In the genomic region with DNA sequence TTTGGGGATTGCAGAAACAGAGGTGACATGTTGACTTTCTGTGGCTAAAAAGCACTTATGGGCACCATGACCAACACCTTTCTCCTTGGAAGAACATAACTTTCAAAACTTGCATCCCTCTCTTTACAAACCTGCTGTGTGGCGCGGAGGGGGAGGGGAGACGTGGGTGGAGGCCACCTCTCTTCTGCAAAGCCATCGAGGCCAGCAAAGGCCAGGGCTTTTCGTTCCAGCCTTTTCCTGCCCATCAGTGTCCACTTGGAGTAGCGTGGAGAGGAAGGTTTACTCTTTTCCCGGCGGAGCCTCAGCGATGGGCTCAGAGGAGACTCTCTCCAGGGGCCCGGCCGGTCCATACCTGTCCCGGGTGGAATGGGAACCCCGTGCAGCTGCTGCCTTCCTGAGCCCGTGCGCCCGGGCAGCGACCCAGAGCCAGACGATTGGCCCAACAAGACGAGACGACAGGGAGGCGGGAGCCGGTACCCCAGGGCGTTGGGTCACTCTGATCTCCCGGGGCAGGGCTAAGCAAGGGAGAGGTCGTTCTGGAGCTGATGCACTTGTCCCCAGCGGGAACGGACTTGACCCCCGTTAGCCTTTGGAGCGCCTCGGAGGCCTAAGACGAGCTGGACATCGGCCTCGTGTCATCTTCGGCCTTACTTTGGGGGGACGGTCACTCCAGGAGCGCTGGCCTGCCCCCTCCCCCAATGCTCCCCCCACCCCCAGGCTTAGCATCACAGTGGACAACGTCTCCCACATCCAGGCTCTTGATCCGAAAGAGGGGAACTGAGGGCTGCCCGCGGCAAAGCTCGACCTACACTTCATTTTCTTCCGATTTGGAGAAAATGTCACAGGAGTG, we compare ENCODE assay signal across 8 mouse cellular contexts.
DNase-seq lines count a peak whose midpoint lies in the region; ATAC-seq lines count a peak whose summit lies in the region.

No protein-coding gene starts in this region.

- no peaks in the 10 kb centered on the region for H3K9me3 ChIP-seq in lung, embryonic 15.5 days
- H3K9me3 ChIP-seq in embryonic facial prominence, embryonic 13.5 days: no peaks in the 10 kb centered on the region
- H3K9me3 ChIP-seq in hindbrain, embryonic 13.5 days: no peaks in the 10 kb centered on the region
- H3K9me3 ChIP-seq in limb, embryonic 15.5 days: no peaks in the 10 kb centered on the region
- no peaks in the 10 kb centered on the region for H3K9me3 ChIP-seq in stomach, embryonic 16.5 days (replicated peaks; ENCODE audit: control insufficient read depth, low read length)

- peaks cover 87% of the 10 kb centered on the region for H3K27me3 ChIP-seq in lung, embryonic 15.5 days
- peaks cover 86% of the 10 kb centered on the region for H3K27me3 ChIP-seq in embryonic facial prominence, embryonic 13.5 days
- peaks cover 76% of the 10 kb centered on the region for H3K27me3 ChIP-seq in hindbrain, embryonic 13.5 days
- H3K27me3 ChIP-seq in limb, embryonic 15.5 days: peaks cover 85% of the 10 kb centered on the region
- peaks cover 46% of the 10 kb centered on the region for H3K27me3 ChIP-seq in stomach, embryonic 16.5 days (ENCODE audit: control insufficient read depth, insufficient read depth, low read length)

- no peak overlapping the region for H3K9ac ChIP-seq in lung, embryonic 15.5 days
- peak overlapping the region; percentile 57 for H3K9ac ChIP-seq in embryonic facial prominence, embryonic 13.5 days
- H3K9ac ChIP-seq in hindbrain, embryonic 13.5 days: peak overlapping the region; percentile 71
- H3K9ac ChIP-seq in limb, embryonic 15.5 days: no peak overlapping the region
- H3K9ac ChIP-seq in stomach, embryonic 16.5 days (ENCODE audit: low read length): peak overlapping the region; percentile 58

- H3K4me1 ChIP-seq in lung, embryonic 15.5 days: peaks cover 9% of the 10 kb centered on the region; the same call in 1 of the 2 replicates
- peaks cover 14% of the 10 kb centered on the region for H3K4me1 ChIP-seq in embryonic facial prominence, embryonic 13.5 days
- peaks cover 14% of the 10 kb centered on the region for H3K4me1 ChIP-seq in hindbrain, embryonic 13.5 days (replicated peaks)
- H3K4me1 ChIP-seq in limb, embryonic 15.5 days: peaks cover 15% of the 10 kb centered on the region
- H3K4me1 ChIP-seq in stomach, embryonic 16.5 days (ENCODE audit: control insufficient read depth, insufficient read depth, low read length): peaks cover 6% of the 10 kb centered on the region

- peak overlapping the region; percentile 36 for H3K4me3 ChIP-seq in lung, embryonic 15.5 days
- H3K4me3 ChIP-seq in embryonic facial prominence, embryonic 13.5 days: peak overlapping the region; percentile 43
- peak overlapping the region; percentile 44 for H3K4me3 ChIP-seq in hindbrain, embryonic 13.5 days
- peak overlapping the region; percentile 34 for H3K4me3 ChIP-seq in limb, embryonic 15.5 days
- peak overlapping the region; percentile 47 for H3K4me3 ChIP-seq in stomach, embryonic 16.5 days (replicated peaks; ENCODE audit: low read length)

- no peak for DNase-seq in lung, adult 18-20 months
- DNase-seq in frontal cortex, postnatal 36 days (ENCODE audit: low spot score in 2 of 2): no peak

- 2% methylated on average over 42 of the region's 42 CpGs for WGBS in lung, embryonic 15.5 days
- WGBS in embryonic facial prominence, embryonic 13.5 days: 1% methylated on average over 42 of the region's 42 CpGs
- 1% methylated on average over 42 of the region's 42 CpGs for WGBS in hindbrain, embryonic 13.5 days
- WGBS in limb, embryonic 15.5 days: 2% methylated on average over 39 of the region's 42 CpGs
- WGBS in stomach, embryonic 16.5 days: 2% methylated on average over 42 of the region's 42 CpGs

- H3K4me2 ChIP-seq in lung, embryonic 15.5 days: peak overlapping the region; percentile 74
- peak overlapping the region; percentile 82 for H3K4me2 ChIP-seq in embryonic facial prominence, embryonic 13.5 days
- peak overlapping the region; percentile 85 for H3K4me2 ChIP-seq in hindbrain, embryonic 13.5 days
- peak overlapping the region; percentile 59 for H3K4me2 ChIP-seq in limb, embryonic 15.5 days
- peak overlapping the region; percentile 73 for H3K4me2 ChIP-seq in stomach, embryonic 16.5 days (ENCODE audit: low read depth, low read length)

- H3K27ac ChIP-seq in lung, embryonic 15.5 days: no peak overlapping the region
- no peak overlapping the region for H3K27ac ChIP-seq in embryonic facial prominence, embryonic 13.5 days
- H3K27ac ChIP-seq in hindbrain, embryonic 13.5 days: peak overlapping the region; percentile 44
- H3K27ac ChIP-seq in limb, embryonic 15.5 days: no peak overlapping the region
- no peak overlapping the region for H3K27ac ChIP-seq in stomach, embryonic 16.5 days (ENCODE audit: low read length)

- H3K36me3 ChIP-seq in lung, embryonic 15.5 days: no peaks in the 10 kb centered on the region
- H3K36me3 ChIP-seq in embryonic facial prominence, embryonic 13.5 days: no peaks in the 10 kb centered on the region
- no peaks in the 10 kb centered on the region for H3K36me3 ChIP-seq in hindbrain, embryonic 13.5 days
- no peaks in the 10 kb centered on the region for H3K36me3 ChIP-seq in limb, embryonic 15.5 days
- H3K36me3 ChIP-seq in stomach, embryonic 16.5 days (ENCODE audit: control insufficient read depth, insufficient read depth, low read length): no peaks in the 10 kb centered on the region

- peak; percentile 14; the same call in 1 of the 2 replicates for ATAC-seq in lung, embryonic 15.5 days (ENCODE audit: borderline replicate concordance, extremely low read depth, low FRiP score, low TSS enrichment)
- ATAC-seq in embryonic facial prominence, embryonic 13.5 days (ENCODE audit: insufficient number of reproducible peaks, insufficient read depth, low FRiP score, low TSS enrichment, low read depth): no peak
- ATAC-seq in hindbrain, embryonic 13.5 days (ENCODE audit: low FRiP score): peak; percentile 46; the same call in 1 of the 2 replicates
- ATAC-seq in limb, embryonic 15.5 days (ENCODE audit: insufficient number of reproducible peaks, low FRiP score, low TSS enrichment, low read depth): peak; percentile 35; the same call in 1 of the 2 replicates
- ATAC-seq in stomach, embryonic 16.5 days (ENCODE audit: insufficient read depth, low FRiP score): peak; percentile 17; the same call in 1 of the 2 replicates
- ATAC-seq in erythroid progenitor cell, adult 5-6 weeks (replicated peaks; ENCODE audit: low FRiP score, poor library complexity, severe bottlenecking): no peak

Comparison
In these comparisons a context has a peak if more than half of its experiments do, and no peak if none do; other contexts are left out.
1. ATAC-seq: peak in lung, embryonic 15.5 days (single experiment), hindbrain, embryonic 13.5 days (single experiment), limb, embryonic 15.5 days (single experiment) and stomach, embryonic 16.5 days (single experiment); none in embryonic facial prominence, embryonic 13.5 days (single experiment) and erythroid progenitor cell, adult 5-6 weeks (single experiment).
2. H3K9ac ChIP-seq: peak in embryonic facial prominence, embryonic 13.5 days (single experiment), hindbrain, embryonic 13.5 days (single experiment) and stomach, embryonic 16.5 days (single experiment); none in lung, embryonic 15.5 days (single experiment) and limb, embryonic 15.5 days (single experiment).
3. Peak in every context shown above with its lines, with median percentiles within 50 percentile points of each other: H3K4me2 ChIP-seq and H3K4me3 ChIP-seq.